ENCODE assay signal across 24 mouse cellular contexts in the genomic region with DNA sequence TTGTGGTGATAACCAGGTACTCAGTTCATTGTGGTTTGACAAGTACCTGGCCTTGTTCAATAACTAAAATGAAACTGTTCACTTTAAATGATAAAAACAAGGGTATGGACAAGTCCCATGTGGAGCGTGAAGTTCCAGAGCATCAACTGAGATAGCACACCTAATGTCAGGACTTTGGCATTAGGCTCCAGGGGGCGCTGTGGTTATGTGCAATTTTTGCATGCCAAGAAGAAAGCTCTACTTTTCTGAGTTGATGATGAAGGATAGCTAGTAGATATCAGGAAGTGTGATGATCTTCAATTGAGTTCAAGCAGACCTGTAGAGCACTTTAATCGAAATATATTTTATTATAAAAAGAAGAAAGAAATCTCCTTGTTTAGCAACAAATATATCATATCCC. TPM values are rescaled to one million over a fixed set of nuclear protein-coding genes. Genes with fewer than 3 reads are reported as not detected.
DNase-seq lines count a peak whose midpoint lies in the region; ATAC-seq and TF ChIP-seq lines count a peak whose summit lies in the region.
"Had no signal": no experiment of that assay in that cellular context is flagged by ENCODE, and none has a peak within 500 bp of the region (broad histone marks: within the 10 kb centered on the region; RNA-seq: fewer than 3 reads in every experiment).

No protein-coding gene starts in this region.

- in situ Hi-C loops in Patski (cut with MboI; ENCODE audit: low pct_unique_long_range_greater_than_20kb): no loop called here

- TF ChIP-seq CTCF in Patski (IDR thresholded peaks at IDR 0.05): peak; percentile 46

- no peak for ATAC-seq in Patski
- ATAC-seq: hindbrain, embryonic 16.5 days had no signal

- CTCF ChIA-PET in Patski (lab: Charles Lee): no interaction called here

- POLR2A ChIA-PET in Patski (lab: Charles Lee): no interaction called here

- peak; percentile 3 for DNase-seq in adrenal gland, postnatal 10 days
- no peak for DNase-seq in adrenal gland, postnatal 25 days
- peak; percentile 20 for DNase-seq in kidney, adult 18-20 months
- DNase-seq in kidney, adult 11 months: no peak
- peak; percentile 17 for DNase-seq in A20 (ENCODE audit: low read depth, low spot score)
- no peak for DNase-seq in Patski (ENCODE audit: low read depth, low spot score)
- DNase-seq in retina, embryonic 14.5 days (ENCODE audit: low spot score): no peak
- DNase-seq in spleen, postnatal 14 days (ENCODE audit: low spot score in 2 of 2): no peak
- DNase-seq: heart, postnatal 4 days; midbrain, embryonic 14.5 days; retina, postnatal 1 day had no signal

- H3K27me3 ChIP-seq in Patski: peaks cover 10% of the 10 kb centered on the region
- H3K27me3 ChIP-seq: forebrain, embryonic 12.5 days had no signal

RNA-seq across cellular contexts. Expression of a gene that starts 4.5 kb away (rescaled TPM):
- total RNA-seq in adrenal gland, postnatal 10 days (2021): not detected
- not detected in 2 replicates for total RNA-seq in adrenal gland, postnatal 25 days (2021)
- not detected for polyA plus RNA-seq in Patski (2021)
- total RNA-seq: heart, postnatal 4 days; layer of hippocampus, adult 2 months; left cerebral cortex, adult 2 months; neutrophil, adult 5-6 weeks had no signal
- polyA plus RNA-seq: forebrain, embryonic 12.5 days; G1E; gonadal fat pad, adult 2 months; heart, embryonic 14.5 days; hindbrain, embryonic 16.5 days; limb, embryonic 11.5 days; liver, embryonic 14.5 days; lung, embryonic 16.5 days; midbrain, embryonic 14.5 days; myocyte; urinary bladder, adult 2 months had no signal

RNA-seq across cellular contexts. Expression of a gene that starts 47.9 kb away (rescaled TPM):
- total RNA-seq in adrenal gland, postnatal 10 days (2021): not detected
- not detected in 2 replicates for total RNA-seq in adrenal gland, postnatal 25 days (2021)
- not detected for polyA plus RNA-seq in Patski (2021)
- total RNA-seq: heart, postnatal 4 days; layer of hippocampus, adult 2 months; left cerebral cortex, adult 2 months; neutrophil, adult 5-6 weeks had no signal
- polyA plus RNA-seq: forebrain, embryonic 12.5 days; G1E; gonadal fat pad, adult 2 months; heart, embryonic 14.5 days; hindbrain, embryonic 16.5 days; limb, embryonic 11.5 days; liver, embryonic 14.5 days; lung, embryonic 16.5 days; midbrain, embryonic 14.5 days; myocyte; urinary bladder, adult 2 months had no signal

RNA-seq across cellular contexts. Expression of a gene that starts 50.6 kb away (rescaled TPM):
- not detected for total RNA-seq in adrenal gland, postnatal 10 days (2021)
- not detected in 2 replicates for total RNA-seq in adrenal gland, postnatal 25 days (2021)
- not detected for polyA plus RNA-seq in Patski (2021)
- total RNA-seq: heart, postnatal 4 days; layer of hippocampus, adult 2 months; left cerebral cortex, adult 2 months; neutrophil, adult 5-6 weeks had no signal
- polyA plus RNA-seq: forebrain, embryonic 12.5 days; G1E; gonadal fat pad, adult 2 months; heart, embryonic 14.5 days; hindbrain, embryonic 16.5 days; limb, embryonic 11.5 days; liver, embryonic 14.5 days; lung, embryonic 16.5 days; midbrain, embryonic 14.5 days; myocyte; urinary bladder, adult 2 months had no signal

RNA-seq across cellular contexts. Expression of a gene that starts 54.1 kb away (rescaled TPM):
- not detected for total RNA-seq in adrenal gland, postnatal 10 days (2021)
- total RNA-seq in adrenal gland, postnatal 25 days (2021): not detected in 2 replicates
- not detected for polyA plus RNA-seq in Patski (2021)
- total RNA-seq: heart, postnatal 4 days; layer of hippocampus, adult 2 months; left cerebral cortex, adult 2 months; neutrophil, adult 5-6 weeks had no signal
- polyA plus RNA-seq: forebrain, embryonic 12.5 days; G1E; gonadal fat pad, adult 2 months; heart, embryonic 14.5 days; hindbrain, embryonic 16.5 days; limb, embryonic 11.5 days; liver, embryonic 14.5 days; lung, embryonic 16.5 days; midbrain, embryonic 14.5 days; myocyte; urinary bladder, adult 2 months had no signal

Comparison
In these comparisons a context has a peak if more than half of its experiments do, and no peak if none do; other contexts are left out.
1. DNase-seq: peak in adrenal gland, postnatal 10 days (single experiment), kidney, adult 18-20 months (single experiment) and A20 (single experiment); none in adrenal gland, postnatal 25 days (single experiment), kidney, adult 11 months (single experiment), Patski (single experiment), retina, embryonic 14.5 days (single experiment) and spleen, postnatal 14 days (0 of 2).